Mouse (Mus musculus): ENCODE measurements around the gene Dppa3.

Gene Dppa3

DNA sequence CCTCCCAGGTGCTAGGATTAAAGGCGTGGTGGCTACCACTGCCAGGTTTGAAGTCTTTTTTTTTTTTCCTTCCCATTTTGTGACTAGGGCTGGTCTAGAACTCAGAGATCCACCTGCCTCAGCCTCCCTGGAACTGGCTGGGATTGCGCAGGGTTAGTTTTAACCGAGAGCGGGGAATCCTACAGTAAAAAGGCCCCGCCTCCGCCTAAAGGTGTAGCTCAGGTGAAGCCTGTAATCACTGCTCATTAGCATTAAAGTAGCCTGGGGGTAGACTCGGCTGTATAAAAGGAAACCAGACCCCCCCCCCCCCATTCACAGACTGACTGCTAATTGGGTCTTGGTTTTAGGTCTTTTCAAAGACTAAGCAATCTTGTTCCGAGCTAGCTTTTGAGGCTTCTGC, at the start of gene Dppa3:
Gene Dppa3 (plus strand): TSS at position 301 of the 400 bp plus-strand sequence.
- no peak for DNase-seq (ENCODE audit: low spot score in 2 of 2)

DNA sequence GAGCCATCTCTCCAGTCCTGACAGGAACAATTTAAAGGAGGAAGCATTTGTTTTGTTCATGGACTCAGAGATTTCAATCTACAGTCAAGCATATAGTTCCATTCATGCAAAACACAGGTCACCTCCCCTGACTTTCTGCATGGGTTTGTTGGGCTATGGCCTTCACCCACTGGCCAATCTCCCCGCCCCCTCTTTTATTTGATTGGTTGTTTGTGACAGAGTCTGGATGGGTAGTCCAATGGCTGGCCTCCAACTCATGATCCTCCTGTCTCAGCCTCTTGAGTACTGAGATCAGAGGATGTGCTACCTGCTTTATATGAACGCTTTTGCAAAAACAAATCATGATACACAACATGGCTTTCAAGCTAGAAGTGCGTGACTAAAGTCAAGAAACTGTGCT, 49.2 kb upstream of the Dppa3 start:
- DNase-seq (ENCODE audit: low spot score in 2 of 2), result no peak

DNA sequence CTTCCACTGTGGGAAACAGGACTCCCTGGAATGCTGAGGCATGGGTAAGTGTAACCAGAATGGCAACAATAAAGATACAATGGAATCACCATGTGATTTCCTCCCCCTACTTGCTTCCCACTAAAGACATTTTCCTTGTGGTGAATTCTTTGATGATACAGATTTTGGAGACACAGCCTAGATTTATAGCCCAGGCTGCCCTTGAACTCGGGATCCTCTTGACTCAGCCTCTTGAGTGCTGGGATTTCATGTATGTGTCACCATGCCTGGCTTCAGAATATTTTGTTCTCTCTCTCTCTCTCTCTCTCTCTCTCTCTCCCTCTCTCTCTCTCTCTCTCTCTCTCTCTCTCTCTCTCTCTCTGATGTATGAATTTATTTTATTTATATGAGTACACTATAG, 47.1 kb upstream of the Dppa3 start:
- no peak for DNase-seq (ENCODE audit: low spot score in 2 of 2)

DNA sequence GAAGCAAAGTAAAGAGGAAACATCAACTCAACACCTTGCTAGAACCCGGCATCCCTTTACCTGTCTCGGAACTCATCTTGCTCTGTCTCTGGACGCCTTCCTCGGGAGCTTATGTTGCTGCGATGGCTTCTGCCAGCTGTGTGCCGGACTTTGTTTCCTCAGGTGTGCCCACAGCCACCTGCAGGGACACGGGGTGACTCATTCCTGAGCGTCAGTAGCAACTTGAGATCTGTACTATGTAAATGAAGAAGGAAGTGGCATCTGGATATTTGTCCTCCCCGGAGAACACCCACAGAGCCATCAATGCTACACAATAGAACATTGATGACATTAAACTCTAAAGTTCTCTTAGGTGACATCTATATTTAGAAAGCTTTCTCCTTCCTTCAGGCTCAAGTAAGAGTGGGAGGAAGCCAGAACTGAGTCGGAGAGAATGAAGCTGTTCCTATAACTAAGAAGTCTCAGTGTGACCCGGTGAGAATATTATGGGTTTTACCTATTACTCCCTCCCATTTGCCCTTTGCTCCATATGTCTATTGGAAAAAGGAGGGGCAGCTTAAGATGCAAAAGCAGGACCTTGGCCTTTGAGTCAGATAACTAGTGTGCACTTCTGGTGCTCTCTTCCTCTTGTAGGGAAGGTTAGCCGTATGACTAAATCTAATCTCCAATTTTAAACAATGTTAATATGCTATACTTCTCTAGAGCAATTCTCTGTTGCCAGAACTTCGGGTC, 35.0 kb upstream of the Dppa3 start:
- no peak for DNase-seq (ENCODE audit: low spot score in 2 of 2)

DNA sequence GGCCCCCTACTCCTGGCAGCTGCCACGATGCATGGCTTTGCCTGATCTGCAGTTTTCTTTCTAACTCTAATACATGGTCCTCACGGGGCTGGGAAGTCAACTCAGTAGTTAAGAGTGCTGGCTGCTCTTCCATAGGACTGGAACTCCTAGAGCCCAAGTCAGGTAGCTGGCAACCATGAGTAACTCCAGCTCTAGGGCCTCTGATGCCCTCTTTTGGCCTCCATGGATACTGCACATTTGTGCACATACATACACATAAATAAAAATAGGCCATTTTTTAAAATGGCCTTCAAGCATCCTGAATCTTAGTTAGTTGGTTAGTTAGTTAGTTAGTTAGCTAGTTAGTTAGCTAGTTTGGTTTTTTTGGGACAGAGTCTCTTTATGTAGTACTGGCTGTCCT, 33.3 kb upstream of the Dppa3 start:
- no peak for DNase-seq (ENCODE audit: low spot score in 2 of 2)

GRCm38 (mm10) chr6:122595637-122596036, 30.6 kb upstream of the Dppa3 start:
- peak in 1 of 2 experiments; percentile 8 for DNase-seq (ENCODE audit: low spot score in 2 of 2)

GRCm38 (mm10) chr6:122596608-122597007, 29.6 kb upstream of the Dppa3 start:
- no peak for DNase-seq (ENCODE audit: low spot score in 2 of 2)

- DNase-seq (ENCODE audit: low spot score in 2 of 2), result no peak
These were observed 28.2 kb upstream of the Dppa3 start for GRCm38 (mm10) chr6:122598014-122598413.

- no peak for DNase-seq (ENCODE audit: low spot score in 2 of 2)
These were observed 27.8 kb upstream of the Dppa3 start for GRCm38 (mm10) chr6:122598436-122598835.

DNA sequence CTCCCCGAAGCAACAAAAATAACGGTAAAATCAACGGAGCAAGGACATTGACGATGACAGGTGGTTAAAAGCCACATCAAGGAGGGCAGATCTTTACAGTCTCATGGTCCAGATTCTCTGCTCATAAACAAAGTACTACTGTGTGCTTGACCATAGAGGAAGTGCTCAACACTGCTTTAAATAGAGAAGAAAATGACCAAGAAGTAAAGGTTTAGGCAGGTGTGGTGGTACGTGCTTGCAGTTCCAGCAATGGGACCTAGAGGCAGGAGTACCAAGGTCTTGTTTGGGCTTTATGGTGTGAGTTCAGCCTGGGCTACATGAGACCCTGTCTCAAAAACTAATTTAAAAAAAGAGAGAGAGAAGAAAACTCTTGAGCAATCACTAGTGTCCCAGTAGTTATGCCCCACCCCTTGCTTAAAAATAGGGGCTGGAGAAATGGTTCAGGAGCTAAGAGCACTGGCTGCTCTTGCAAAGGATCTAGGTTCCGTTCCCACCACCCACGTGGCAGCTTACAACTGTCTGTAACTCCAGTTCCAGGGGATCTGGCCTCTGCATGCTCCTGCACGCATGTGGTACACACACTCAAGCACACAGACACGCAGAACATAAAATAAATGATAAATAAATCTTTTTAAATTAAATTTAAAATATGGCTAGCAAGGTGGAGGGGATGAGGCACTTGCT, 27.0 kb upstream of the Dppa3 start:
- no peak for DNase-seq (ENCODE audit: low spot score in 2 of 2)

DNA sequence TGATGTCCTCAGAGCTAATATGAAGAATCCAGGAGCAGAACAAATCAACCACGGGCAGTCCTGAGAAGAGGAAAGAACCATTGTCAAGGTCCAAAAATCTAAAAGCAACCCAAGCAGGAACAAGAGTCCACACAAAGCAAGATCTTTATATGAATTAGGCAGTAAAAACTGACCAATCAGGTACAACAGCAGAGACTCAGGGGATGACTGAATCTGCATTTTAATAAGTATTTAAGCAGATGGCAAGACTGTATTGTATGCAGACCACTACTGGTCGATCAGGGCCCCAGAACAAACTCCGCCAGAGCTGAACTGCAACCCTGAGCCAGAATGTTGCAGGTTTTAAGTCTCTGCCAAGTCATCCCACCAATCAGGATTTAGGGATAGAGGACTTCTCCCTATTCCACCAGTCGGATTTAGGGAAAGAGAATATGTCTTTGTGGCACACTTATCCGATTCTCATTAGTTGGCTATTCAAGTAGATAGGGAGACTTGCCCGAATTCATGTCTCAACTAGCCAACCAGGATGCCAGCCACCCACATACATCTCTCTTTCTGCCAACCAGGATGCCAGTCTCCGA, 26.1 kb upstream of the Dppa3 start:
- DNase-seq (ENCODE audit: low spot score in 2 of 2), result no peak

DNA sequence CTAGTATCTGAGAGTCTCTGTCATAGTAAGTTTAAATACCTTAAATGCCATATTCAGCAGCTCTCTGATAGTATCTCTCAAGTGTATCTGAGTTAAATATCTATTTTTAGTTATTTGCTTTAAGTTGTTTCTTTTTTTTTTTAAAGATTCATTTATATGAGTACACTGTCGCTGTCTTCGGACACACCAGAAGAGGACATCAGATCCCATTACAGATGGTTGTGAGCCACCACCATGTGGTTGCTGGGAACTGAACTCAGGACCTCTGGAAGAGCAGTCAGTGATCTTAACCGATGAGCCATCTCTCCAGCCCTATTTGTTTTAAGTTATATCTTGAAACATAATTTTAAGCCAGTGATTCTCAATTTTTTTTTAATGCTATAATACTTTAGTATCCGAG, 25.2 kb upstream of the Dppa3 start:
- DNase-seq (ENCODE audit: low spot score in 2 of 2), result no peak

- DNase-seq (ENCODE audit: low spot score in 2 of 2), result no peak
These were observed 24.6 kb upstream of the Dppa3 start for GRCm38 (mm10) chr6:122601615-122602014.

- peak; percentile 8 to 12 for DNase-seq (ENCODE audit: low spot score in 2 of 2)
These were observed 23.8 kb upstream of the Dppa3 start, which contains the start of gene Apobec1 for GRCm38 (mm10) chr6:122602242-122602991. Gene Apobec1 (minus strand): TSS chr6:122602444.

DNA sequence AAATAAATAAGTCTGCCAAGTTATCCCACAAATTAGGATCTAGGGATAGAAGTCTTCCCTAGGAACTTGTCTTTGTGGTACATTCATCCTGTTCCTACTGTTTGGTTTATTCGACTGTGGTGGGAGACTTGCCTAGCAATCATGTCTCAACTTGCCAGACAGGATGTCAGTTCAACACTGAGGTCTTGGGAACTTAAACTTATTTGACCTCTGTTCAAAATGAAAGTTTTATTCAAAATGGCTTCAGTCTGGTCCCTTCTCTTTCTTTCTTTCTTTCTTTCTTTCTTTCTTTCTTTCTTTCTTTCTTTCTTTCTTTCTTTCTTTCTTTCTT, 23.3 kb upstream of the Dppa3 start:
- DNase-seq (ENCODE audit: low spot score in 2 of 2), result no peak

DNA sequence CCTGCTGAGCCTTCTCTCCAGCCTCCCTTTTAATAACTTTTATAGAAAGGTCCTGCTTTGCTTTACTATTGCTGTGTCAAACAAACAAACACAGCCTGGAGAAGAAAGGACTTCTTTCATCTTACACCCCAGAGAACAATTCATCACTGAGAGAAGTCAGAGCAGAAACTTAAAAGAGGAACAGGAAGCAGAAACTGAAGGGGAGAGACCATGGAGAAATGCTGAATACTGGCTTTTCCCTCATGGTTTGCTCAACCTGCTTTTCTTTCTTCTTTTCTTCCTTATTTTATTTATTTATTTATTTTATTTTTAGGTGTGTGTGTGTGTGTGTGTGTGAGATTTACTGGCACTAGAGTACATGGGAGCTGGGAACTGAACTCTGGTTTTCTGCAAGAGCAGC, 21.9 kb upstream of the Dppa3 start:
- DNase-seq (ENCODE audit: low spot score in 2 of 2), result no peak

DNA sequence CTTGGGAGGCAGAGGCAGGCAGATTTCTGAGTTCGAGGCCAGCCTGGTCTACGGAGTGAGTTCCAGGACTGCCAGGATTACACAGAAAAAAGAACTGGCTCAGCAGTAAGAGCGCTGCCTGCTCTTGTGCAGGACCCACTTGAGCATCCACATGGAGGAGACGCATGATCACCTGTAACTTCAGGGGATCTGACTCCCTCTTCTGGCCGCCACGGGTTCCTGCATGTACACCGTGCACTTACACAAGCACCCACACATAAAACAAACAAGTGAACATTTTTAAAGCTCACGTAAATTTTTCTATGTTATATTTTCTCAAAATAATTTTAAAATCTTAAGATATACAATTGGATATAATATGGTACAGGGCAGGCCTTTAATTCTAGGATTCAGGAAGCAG, 20.7 kb upstream of the Dppa3 start:
- DNase-seq (ENCODE audit: low spot score in 2 of 2), result no peak

GRCm38 (mm10) chr6:122606661-122607060, 19.5 kb upstream of the Dppa3 start:
- no peak for DNase-seq (ENCODE audit: low spot score in 2 of 2)

- DNase-seq (ENCODE audit: low spot score in 2 of 2), result no peak
These were observed 18.5 kb upstream of the Dppa3 start for GRCm38 (mm10) chr6:122607700-122608099.

GRCm38 (mm10) chr6:122608434-122609376, 17.5 kb upstream of the Dppa3 start:
- DNase-seq (ENCODE audit: low spot score in 2 of 2), result no peak

GRCm38 (mm10) chr6:122609377-122609728, 16.9 kb upstream of the Dppa3 start:
- DNase-seq (ENCODE audit: low spot score in 2 of 2), result no peak

Measured in right cerebral cortex, postnatal 36 days (tissue).